Mouse (Mus musculus): Measurements from ENCODE around the gene Masp2.

- TF ChIP-seq CTCF (IDR thresholded peaks at IDR 0.05; ENCODE audit: low read depth) (no peak), EP300 (optimal IDR thresholded peaks at IDR 0.05) (no peak)
These were observed 20.9 kb upstream of the Masp2 start for GRCm38 (mm10) chr4:148581422-148581821.

Data from stomach, postnatal 0 days (tissue).